ENCODE assay signal across 8 mouse cellular contexts in the genomic region with DNA sequence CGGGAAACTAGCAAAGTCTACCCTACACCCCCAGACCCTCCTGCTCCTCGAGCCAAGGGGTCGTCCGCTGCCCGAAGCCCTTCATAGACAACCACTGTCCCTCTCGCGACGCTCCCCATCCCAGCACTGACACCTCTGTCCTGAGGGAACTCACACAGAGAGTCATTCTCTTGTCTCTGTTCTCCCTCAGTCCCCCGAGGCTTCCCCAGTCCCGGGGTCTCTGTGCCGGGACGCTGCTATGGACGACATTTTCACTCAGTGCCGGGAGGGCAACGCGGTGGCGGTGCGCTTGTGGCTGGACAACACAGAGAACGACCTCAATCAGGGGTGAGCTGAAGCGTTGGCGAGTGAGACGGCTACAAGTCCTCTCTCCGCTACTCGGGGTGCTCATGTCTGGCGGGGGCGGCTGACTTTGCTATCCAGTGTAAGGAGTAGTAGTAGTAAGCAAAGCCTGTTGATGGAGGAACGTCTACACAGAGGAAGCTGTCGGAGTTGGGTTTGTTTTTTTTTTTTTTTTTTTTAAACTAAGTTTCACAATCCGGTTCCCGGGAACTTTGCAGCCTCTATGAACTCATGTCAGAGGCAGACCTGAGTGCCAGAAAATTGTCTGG. TPM values are rescaled to one million over a fixed set of nuclear protein-coding genes. Genes with fewer than 3 reads are reported as not detected.
DNase-seq lines count a peak whose midpoint lies in the region; ATAC-seq and TF ChIP-seq lines count a peak whose summit lies in the region.

A gene (minus strand): TSS at position 475 of the 611 bp plus-strand sequence.

- H3K4me1 ChIP-seq in brown adipose tissue, adult 24 weeks (ENCODE audit: control insufficient read depth, insufficient read depth, insufficient read length, low read length): peaks cover 6% of the 10 kb centered on the region; the same call in 1 of the 2 replicates
- H3K4me1 ChIP-seq in intestine, embryonic 14.5 days (replicated peaks; ENCODE audit: control insufficient read depth, insufficient read depth, low read length): peaks cover 23% of the 10 kb centered on the region
- H3K4me1 ChIP-seq in limb, embryonic 14.5 days (ENCODE audit: control insufficient read depth, insufficient read depth, low read length): peaks cover 25% of the 10 kb centered on the region
- peaks cover 34% of the 10 kb centered on the region for H3K4me1 ChIP-seq in midbrain, embryonic 13.5 days (replicated peaks)
- H3K4me1 ChIP-seq in thymus, adult 2 months (replicated peaks; ENCODE audit: control insufficient read depth, insufficient read depth, low read length): 0 out of 2 replicates have a peak, but pooled peaks cover 6% of the 10 kb centered on the region

- no peaks in the 10 kb centered on the region for H3K9me3 ChIP-seq in intestine, embryonic 14.5 days (ENCODE audit: control insufficient read depth, low read length)
- no peaks in the 10 kb centered on the region for H3K9me3 ChIP-seq in limb, embryonic 14.5 days (ENCODE audit: control insufficient read depth, low read length)
- no peaks in the 10 kb centered on the region for H3K9me3 ChIP-seq in midbrain, embryonic 13.5 days

- DNase-seq in ovary, postnatal 14 days (ENCODE audit: low spot score): peak; percentile 33
- no peak for DNase-seq in ovary, adult 18-20 months (ENCODE audit: low spot score)
- no peak for DNase-seq in gonadal fat pad, adult 2 months (ENCODE audit: low read depth)
- DNase-seq in intestine, embryonic 14.5 days (ENCODE audit: low spot score): no peak
- peak; percentile 17 for DNase-seq in limb, embryonic 14.5 days (ENCODE audit: low spot score)
- peak; percentile 41 for DNase-seq in thymus, adult 2 months

- no peak for TF ChIP-seq CTCF in thymus, adult 2 months (IDR thresholded peaks at IDR 0.05; ENCODE audit: borderline replicate concordance, control insufficient read depth, extremely low read depth, insufficient read depth, low read length, poor library complexity)

- H3K4me2 ChIP-seq in intestine, embryonic 14.5 days (ENCODE audit: low read length): peak within 1 kb of the TSS; percentile 73
- H3K4me2 ChIP-seq in limb, embryonic 14.5 days (replicated peaks; ENCODE audit: low read depth, low read length, severe bottlenecking): peak within 1 kb of the TSS; percentile 70
- H3K4me2 ChIP-seq in midbrain, embryonic 13.5 days (replicated peaks): peak within 1 kb of the TSS; percentile 84

- H3K9ac ChIP-seq in intestine, embryonic 14.5 days (ENCODE audit: low read length): peak within 1 kb of the TSS; percentile 88
- H3K9ac ChIP-seq in limb, embryonic 14.5 days (ENCODE audit: low read depth, low read length, severe bottlenecking): peak within 1 kb of the TSS; percentile 89
- H3K9ac ChIP-seq in midbrain, embryonic 13.5 days (replicated peaks): peak within 1 kb of the TSS; percentile 86

- no peak for TF ChIP-seq POLR2A in limb, embryonic 14.5 days (IDR thresholded peaks at IDR 0.05; ENCODE audit: borderline replicate concordance, extremely low read depth, insufficient read depth, insufficient read length)
- no peak for TF ChIP-seq POLR2A in thymus, adult 2 months (IDR thresholded peaks at IDR 0.05; ENCODE audit: control insufficient read depth, extremely low read depth, insufficient read depth, low read length, poor library complexity)

- peak within 1 kb of the TSS; percentile 97 for H3K27ac ChIP-seq in brown adipose tissue, adult 24 weeks (replicated peaks; ENCODE audit: low read depth, low read length)
- H3K27ac ChIP-seq in intestine, embryonic 14.5 days (ENCODE audit: low read depth): peak within 1 kb of the TSS; percentile 94
- peak within 1 kb of the TSS; percentile 85 for H3K27ac ChIP-seq in limb, embryonic 14.5 days (replicated peaks; ENCODE audit: low read depth, low read length)
- H3K27ac ChIP-seq in midbrain, embryonic 13.5 days: peak within 1 kb of the TSS; percentile 75
- H3K27ac ChIP-seq in thymus, adult 2 months (ENCODE audit: control insufficient read depth, insufficient read depth, low read length): peak within 1 kb of the TSS; percentile 14; the same call in 1 of the 2 replicates

- H3K36me3 ChIP-seq in intestine, embryonic 14.5 days (ENCODE audit: control insufficient read depth, insufficient read depth, low read length): peaks cover 54% of the 10 kb centered on the region
- H3K36me3 ChIP-seq in limb, embryonic 14.5 days (ENCODE audit: control insufficient read depth, insufficient read depth, low read length): peaks cover 51% of the 10 kb centered on the region
- peaks cover 52% of the 10 kb centered on the region for H3K36me3 ChIP-seq in midbrain, embryonic 13.5 days
- peaks cover 39% of the 10 kb centered on the region for H3K36me3 ChIP-seq in thymus, adult 2 months (ENCODE audit: control insufficient read depth, insufficient read depth, low read length)

- no peaks in the 10 kb centered on the region for H3K27me3 ChIP-seq in intestine, embryonic 14.5 days (replicated peaks; ENCODE audit: control insufficient read depth, insufficient read depth, low read length)
- no peaks in the 10 kb centered on the region for H3K27me3 ChIP-seq in limb, embryonic 14.5 days (ENCODE audit: control insufficient read depth, insufficient read depth, low read length)
- H3K27me3 ChIP-seq in midbrain, embryonic 13.5 days: no peaks in the 10 kb centered on the region
- no peaks in the 10 kb centered on the region for H3K27me3 ChIP-seq in thymus, adult 2 months (ENCODE audit: control insufficient read depth, insufficient read depth, low read length)

- under 1% methylated on average over 29 of the region's 30 CpGs for WGBS in intestine, embryonic 14.5 days
- 1% methylated on average over 29 of the region's 30 CpGs for WGBS in limb, embryonic 14.5 days
- WGBS in midbrain, embryonic 13.5 days: 2% methylated on average over 30 of the region's 30 CpGs
- WGBS in thymus, adult 2 months: under 1% methylated on average over 30 of the region's 30 CpGs

- peak within 1 kb of the TSS; percentile 89 for H3K4me3 ChIP-seq in brown adipose tissue, adult 24 weeks (ENCODE audit: insufficient read depth, low read depth, low read length)
- H3K4me3 ChIP-seq in intestine, embryonic 14.5 days (ENCODE audit: low read depth, low read length): peak within 1 kb of the TSS; percentile 96
- H3K4me3 ChIP-seq in limb, embryonic 14.5 days (replicated peaks; ENCODE audit: low read length): peak within 1 kb of the TSS; percentile 86
- peak within 1 kb of the TSS; percentile 84 for H3K4me3 ChIP-seq in midbrain, embryonic 13.5 days (replicated peaks)
- peak within 1 kb of the TSS; percentile 94 for H3K4me3 ChIP-seq in thymus, adult 2 months (ENCODE audit: control insufficient read depth, insufficient read depth, low read length)

- ATAC-seq in intestine, embryonic 14.5 days (replicated peaks; ENCODE audit: low FRiP score, low TSS enrichment, low read depth): no peak
- ATAC-seq in limb, embryonic 14.5 days (ENCODE audit: low FRiP score, low read depth): no peak; the same call in 1 of the 2 replicates
- no peak for ATAC-seq in midbrain, embryonic 13.5 days

RNA-seq across cellular contexts. Expression of the gene that starts here (rescaled TPM):
- 5.7 and 11.3 TPM in 2 replicates for polyA plus RNA-seq in brown adipose tissue, adult 24 weeks (2012; ENCODE audit: insufficient read depth, insufficient read length, missing spikeins)
- polyA plus RNA-seq in gonadal fat pad, adult 2 months (2012; rRNA removed): 13.1 and 14.3 TPM in 2 replicates
- 36.7 and 41.8 TPM in 2 replicates for polyA plus RNA-seq in intestine, embryonic 14.5 days (2014; fragmentation: Nextera tagmentation; extraction: Ambion mirVana)
- polyA plus RNA-seq in limb, embryonic 14.5 days (2012; rRNA removed): 23.9 and 27.6 TPM in 2 replicates
- 31.0 and 34.6 TPM in 2 replicates for polyA plus RNA-seq in limb, embryonic 14.5 days (2014; fragmentation: Nextera tagmentation; extraction: Ambion mirVana)
- polyA plus RNA-seq in midbrain, embryonic 13.5 days (2015; fragmentation: Nextera tagmentation; extraction: Ambion mirVana): 29.2 and 30.5 TPM in 2 replicates
- 16.3 and 17.1 TPM in 2 replicates for polyA plus RNA-seq in thymus, adult 2 months (2012; rRNA removed)

Comparison
In these comparisons a context has a peak if more than half of its experiments do, and no peak if none do; other contexts are left out.
1. DNase-seq: peak in ovary, postnatal 14 days (single experiment), limb, embryonic 14.5 days (single experiment) and thymus, adult 2 months (single experiment); none in ovary, adult 18-20 months (single experiment), gonadal fat pad, adult 2 months (single experiment) and intestine, embryonic 14.5 days (single experiment).
2. H3K27ac ChIP-seq: peak in every context shown above with its lines; median percentile 97 in brown adipose tissue, adult 24 weeks; 94 in intestine, embryonic 14.5 days; 85 in limb, embryonic 14.5 days; 75 in midbrain, embryonic 13.5 days; 14 in thymus, adult 2 months.
3. Peak in every context shown above with its lines, with median percentiles within 50 percentile points of each other: H3K4me3 ChIP-seq, H3K4me2 ChIP-seq and H3K9ac ChIP-seq.